In genomic region chr5:3941240-3941639, GRCm38 (mm10) we compare ENCODE assay signal across 29 mouse cellular contexts. TPM values are rescaled to one million over a fixed set of nuclear protein-coding genes. Genes with fewer than 3 reads are reported as not detected.
DNase-seq lines count a peak whose midpoint lies in the region; ATAC-seq lines count a peak whose summit lies in the region.
"Had no signal": no experiment of that assay in that cellular context is flagged by ENCODE, and none has a peak within 500 bp of the region (broad histone marks: within the 10 kb centered on the region; RNA-seq: fewer than 3 reads in every experiment).

No protein-coding gene starts in this region.

- no peaks in the 10 kb centered on the region for H3K9me3 ChIP-seq in embryonic facial prominence, embryonic 14.5 days (ENCODE audit: control insufficient read depth, low read length)
- 0 out of 2 replicates have a peak, but pooled peaks cover 5% of the 10 kb centered on the region for H3K9me3 ChIP-seq in embryonic facial prominence, embryonic 10.5 days
- H3K9me3 ChIP-seq: embryonic facial prominence, embryonic 12.5 days; liver, embryonic 12.5 days; midbrain, embryonic 12.5 days had no signal

- 61% methylated on average over 2 of the region's 2 CpGs for WGBS in embryonic facial prominence, embryonic 14.5 days
- WGBS in embryonic facial prominence, embryonic 10.5 days = 93% methylated on average over 2 of the region's 2 CpGs

- peak; percentile 20 for DNase-seq in embryonic facial prominence, embryonic 14.5 days (ENCODE audit: low spot score)
- no peak for DNase-seq in embryonic facial prominence, embryonic 10.5 days (ENCODE audit: low spot score)
- peak; percentile 48 to 77 for DNase-seq in frontal cortex, adult 2 months (ENCODE audit: extremely low spot score in 1 of 2, low spot score in 1 of 2)
- no peak for DNase-seq in frontal cortex, postnatal 10 days (ENCODE audit: low spot score in 2 of 2)
- DNase-seq in left cerebral cortex, adult 9 months (ENCODE audit: low spot score in 2 of 2) = peak; percentile 45 to 61
- no peak for DNase-seq in left cerebral cortex, adult 8-10 months (ENCODE audit: low spot score in 2 of 2)
- DNase-seq in brain, embryonic 18.5 days (ENCODE audit: low read depth, low spot score) = peak; percentile 55
- no peak for DNase-seq in thymus, postnatal 36 days
- DNase-seq: adrenal gland, adult 2 months; adrenal gland, postnatal 36 days; cerebellum, adult 11 months; cerebellum, adult 9-10 months; cerebellum, postnatal 36 days; heart, adult 2 months; heart, postnatal 4 days; kidney, adult 9 months; kidney, postnatal 10 days; liver, postnatal 0 days; lung, postnatal 36 days had no signal

- no peak for ATAC-seq in embryonic facial prominence, embryonic 14.5 days (ENCODE audit: low read depth)
- ATAC-seq: activated CD4-positive, CD25-positive, alpha-beta regulatory T cell, adult 4 months; intestine, postnatal 0 days; liver, embryonic 12.5 days; liver, postnatal 0 days had no signal

- H3K27me3 ChIP-seq in embryonic facial prominence, embryonic 14.5 days (replicated peaks; ENCODE audit: control insufficient read depth, insufficient read depth, low read length) = no peaks in the 10 kb centered on the region
- no peaks in the 10 kb centered on the region for H3K27me3 ChIP-seq in embryonic facial prominence, embryonic 10.5 days (replicated peaks; ENCODE audit: low read depth, poor library complexity, severe bottlenecking)
- H3K27me3 ChIP-seq: CH12.LX; embryonic facial prominence, embryonic 12.5 days; heart, embryonic 12.5 days; liver, embryonic 12.5 days; midbrain, embryonic 12.5 days; neural tube, embryonic 12.5 days had no signal

- H3K36me3 ChIP-seq in embryonic facial prominence, embryonic 14.5 days (ENCODE audit: control insufficient read depth, insufficient read depth, low read length) = no peaks in the 10 kb centered on the region
- peaks cover 31% of the 10 kb centered on the region for H3K36me3 ChIP-seq in embryonic facial prominence, embryonic 10.5 days (replicated peaks)

- H3K4me2 ChIP-seq in embryonic facial prominence, embryonic 14.5 days (ENCODE audit: low read depth, low read length) = no peak overlapping the region
- H3K4me2 ChIP-seq: embryonic facial prominence, embryonic 12.5 days; heart, embryonic 12.5 days; hindbrain, embryonic 14.5 days; liver, embryonic 12.5 days; midbrain, embryonic 12.5 days; neural tube, embryonic 12.5 days had no signal

- H3K27ac ChIP-seq in embryonic facial prominence, embryonic 14.5 days (replicated peaks; ENCODE audit: low read depth, low read length) = no peak overlapping the region
- H3K27ac ChIP-seq in embryonic facial prominence, embryonic 10.5 days (replicated peaks) = no peak overlapping the region
- H3K27ac ChIP-seq: embryonic facial prominence, embryonic 12.5 days; heart, adult 2 months; hindbrain, embryonic 14.5 days; liver, embryonic 12.5 days; midbrain, embryonic 12.5 days; neural tube, embryonic 12.5 days had no signal

- no peak overlapping the region for H3K9ac ChIP-seq in embryonic facial prominence, embryonic 14.5 days (ENCODE audit: low read depth, low read length)
- H3K9ac ChIP-seq: embryonic facial prominence, embryonic 12.5 days; heart, embryonic 12.5 days; hindbrain, embryonic 14.5 days; liver, embryonic 12.5 days; liver, postnatal 0 days; midbrain, embryonic 12.5 days; neural tube, embryonic 12.5 days had no signal

- no peaks in the 10 kb centered on the region for H3K4me1 ChIP-seq in embryonic facial prominence, embryonic 14.5 days (ENCODE audit: control insufficient read depth, insufficient read depth, low read length)
- no peaks in the 10 kb centered on the region; the same call in 1 of the 2 replicates for H3K4me1 ChIP-seq in embryonic facial prominence, embryonic 10.5 days
- H3K4me1 ChIP-seq: embryonic facial prominence, embryonic 12.5 days; midbrain, embryonic 12.5 days; neural tube, embryonic 12.5 days had no signal

- no peak overlapping the region for H3K4me3 ChIP-seq in embryonic facial prominence, embryonic 14.5 days (ENCODE audit: low read depth, low read length)
- no peak overlapping the region for H3K4me3 ChIP-seq in embryonic facial prominence, embryonic 10.5 days
- H3K4me3 ChIP-seq: embryonic facial prominence, embryonic 12.5 days; heart, adult 2 months; heart, embryonic 12.5 days; liver, embryonic 12.5 days; midbrain, embryonic 12.5 days; myocyte; neural tube, embryonic 12.5 days had no signal

RNA-seq across cellular contexts. Expression of gene Akap9, which starts 13.4 kb away (rescaled TPM):
- 110 and 115 TPM in 2 replicates for polyA plus RNA-seq in embryonic facial prominence, embryonic 14.5 days (2014; fragmentation: Nextera tagmentation; extraction: Ambion mirVana)
- polyA plus RNA-seq in embryonic facial prominence, embryonic 10.5 days (2016; fragmentation: Nextera tagmentation; extraction: Ambion mirVana) = 113 and 119 TPM in 2 replicates
- polyA plus RNA-seq in frontal cortex, adult 2 months (2012; rRNA removed) = 25.6 and 29.8 TPM in 2 replicates
- total RNA-seq in left cerebral cortex, adult 8-10 months (2022) = 100 to 1,000 TPM in 1 of 4 experiments, 10 to 100 TPM in 3; 84.1 to 103 (median 91.2) TPM

RNA-seq across cellular contexts. Expression of gene Mterf1a, which starts 47.5 kb away (rescaled TPM):
- polyA plus RNA-seq in embryonic facial prominence, embryonic 14.5 days (2014; fragmentation: Nextera tagmentation; extraction: Ambion mirVana) = 5.9 and 6.2 TPM in 2 replicates
- polyA plus RNA-seq in embryonic facial prominence, embryonic 10.5 days (2016; fragmentation: Nextera tagmentation; extraction: Ambion mirVana) = 8.6 and 10.8 TPM in 2 replicates
- 5.9 and 6.7 TPM in 2 replicates for polyA plus RNA-seq in frontal cortex, adult 2 months (2012; rRNA removed)
- total RNA-seq in left cerebral cortex, adult 8-10 months (2022) = 10 to 100 TPM in 1 of 4 experiments, 1 to 10 TPM in 3; 7.4 to 11.1 (median 8.7) TPM

Comparison
In these comparisons a context has a peak if more than half of its experiments do, and no peak if none do; other contexts are left out.
1. DNase-seq: peak in embryonic facial prominence, embryonic 14.5 days (single experiment), frontal cortex, adult 2 months (2 of 2), left cerebral cortex, adult 9 months (2 of 2) and brain, embryonic 18.5 days (single experiment); none in embryonic facial prominence, embryonic 10.5 days (single experiment), frontal cortex, postnatal 10 days (0 of 2), left cerebral cortex, adult 8-10 months (0 of 2) and thymus, postnatal 36 days (0 of 2).